Mouse (Mus musculus) midbrain, embryonic 15.5 days (tissue): ENCODE data around the gene Fbxo3. TPM values are rescaled to one million over a fixed set of nuclear protein-coding genes. Genes with fewer than 3 reads are reported as not detected.
A peak's percentile ranks its signal among the peaks of the same experiment; 100 is the strongest.
"Not testable (repeated sequence)": the region's sequence is repeated elsewhere in the genome, so short reads cannot be mapped to it uniquely, and the experiment has no call there.

Experiments used
- ATAC-seq: fragments of 200-750 bp; cut with Nextera tagmentation; replicated peaks from 2 replicates; pipeline ENCODE4 v1.8.0; 2017; ENCODE audit warnings: moderate TSS enrichment
- H3K27ac ChIP-seq: fragments of 300-500 bp; sonication (generic); 2 replicates; pipeline ENCODE4 v1.5.1; 2015; ENCODE audit warnings: mild to moderate bottlenecking, inconsistent platforms
- H3K27me3 ChIP-seq: fragments of 300-500 bp; sonication (generic); replicated peaks from 2 replicates; pipeline ENCODE4 v1.6.1; 2015; ENCODE audit warnings: inconsistent platforms
- H3K36me3 ChIP-seq: fragments of 300-500 bp; sonication (generic); replicated peaks from 2 replicates; pipeline ENCODE4 v1.6.1; 2015; ENCODE audit warnings: inconsistent platforms
- H3K4me1 ChIP-seq: fragments of 300-500 bp; sonication (generic); 2 replicates; pipeline ENCODE4 v1.6.1; 2015; ENCODE audit warnings: inconsistent platforms
- H3K4me2 ChIP-seq: fragments of 300-500 bp; sonication (generic); 2 replicates; pipeline ENCODE4 v1.6.1; 2015; ENCODE audit warnings: inconsistent platforms, mild to moderate bottlenecking, moderate library complexity
- H3K4me3 ChIP-seq: fragments of 300-500 bp; sonication (generic); 2 replicates; pipeline ENCODE4 v1.5.1; 2015; ENCODE audit warnings: mild to moderate bottlenecking, inconsistent platforms
- H3K9ac ChIP-seq: fragments of 300-500 bp; sonication (generic); 2 replicates; pipeline ENCODE4 v1.6.1; 2015; ENCODE audit warnings: mild to moderate bottlenecking, inconsistent platforms
- H3K9me3 ChIP-seq: fragments of 300-500 bp; sonication (generic); 2 replicates; pipeline ENCODE4 v1.6.1; 2016; ENCODE audit warnings: inconsistent platforms
- WGBS: fragments of 180-500 bp; shearing (Covaris S2); methylation state at CpG from one replicate; pipeline ENCODE4 v1.1.7; 2015; ENCODE audit warnings: mixed read lengths; 5-methylcytosine and 5-hydroxymethylcytosine counted together
- polyA plus RNA-seq: library from polyadenylated mRNA; unstranded; fragments of >200 nt; fragmentation: Nextera tagmentation; extraction: Ambion mirVana; gene quantifications from 2 replicates; pipeline ENCODE4 v1.2.1, GENCODE M21; 2015

The Fbxo3 gene
- 73.4 and 76.2 TPM in 2 replicates for polyA plus RNA-seq

GRCm38 (mm10) chr2:104027458-104028138 lies at the start of gene Fbxo3:
Gene Fbxo3, plus strand, starts transcription at chr2:104027721.
- Histone ChIP-seq H3K27me3 (no peaks in the 10 kb centered on the region), H3K4me1 (peaks cover 28% of the 10 kb centered on the region), H3K9me3 (no peaks in the 10 kb centered on the region), H3K27ac (peak within 1 kb of the TSS; percentile 76), H3K36me3 (0 out of 2 replicates have a peak, but pooled peaks cover 3% of the 10 kb centered on the region), H3K9ac (peak within 1 kb of the TSS; percentile 85), H3K4me3 (peak within 1 kb of the TSS; percentile 92), H3K4me2 (peak within 1 kb of the TSS; percentile 88)
- WGBS, result under 1% methylated on average over 44 of the region's 44 CpGs
- ATAC-seq, result peak; percentile 97

- no peaks in the 10 kb centered on the region for H3K27me3 ChIP-seq
- H3K9me3 ChIP-seq, result no peaks in the 10 kb centered on the region
- H3K9ac ChIP-seq, result no peak overlapping the region
- H3K4me3 ChIP-seq, result no peak overlapping the region
- H3K27ac ChIP-seq, result no peak overlapping the region
- peaks cover 16% of the 10 kb centered on the region for H3K4me1 ChIP-seq
- WGBS, result 5% methylated on average over 5 of the region's 5 CpGs
- peak; percentile 84 for ATAC-seq
- H3K36me3 ChIP-seq, result no peaks in the 10 kb centered on the region
- no peak overlapping the region for H3K4me2 ChIP-seq
These were observed 45.3 kb upstream of the Fbxo3 start for GRCm38 (mm10) chr2:103982250-103982649.

- 80% methylated on average over 10 of the region's 10 CpGs for WGBS
- H3K9ac ChIP-seq, result no peak overlapping the region
- peaks cover 7% of the 10 kb centered on the region for H3K4me1 ChIP-seq
- no peaks in the 10 kb centered on the region for H3K9me3 ChIP-seq
- H3K4me2 ChIP-seq, result no peak overlapping the region
- H3K4me3 ChIP-seq, result no peak overlapping the region
- H3K27ac ChIP-seq, result no peak overlapping the region
- no peaks in the 10 kb centered on the region for H3K27me3 ChIP-seq
- no peak for ATAC-seq
- H3K36me3 ChIP-seq, result no peaks in the 10 kb centered on the region
These were observed 44.4 kb upstream of the Fbxo3 start for GRCm38 (mm10) chr2:103983146-103983545.

GRCm38 (mm10) chr2:103987595-103987994 lies 39.9 kb upstream of the Fbxo3 start:
- not testable (repeated sequence) for H3K9me3 ChIP-seq, H3K4me1 ChIP-seq, H3K9ac ChIP-seq, H3K4me2 ChIP-seq, ATAC-seq, H3K36me3 ChIP-seq, H3K27me3 ChIP-seq, H3K27ac ChIP-seq, H3K4me3 ChIP-seq
- WGBS, result 82% methylated on average over 8 of the region's 8 CpGs

GRCm38 (mm10) chr2:103989724-103990123 lies 37.8 kb upstream of the Fbxo3 start:
- Histone ChIP-seq H3K27ac (no peak overlapping the region), H3K36me3 (no peaks in the 10 kb centered on the region), H3K27me3 (no peaks in the 10 kb centered on the region), H3K4me3 (no peak overlapping the region), H3K4me1 (peaks cover 14% of the 10 kb centered on the region), H3K4me2 (no peak overlapping the region), H3K9ac (no peak overlapping the region), H3K9me3 (no peaks in the 10 kb centered on the region)
- WGBS, result 86% methylated on average over 6 of the region's 6 CpGs
- ATAC-seq, result no peak

DNA sequence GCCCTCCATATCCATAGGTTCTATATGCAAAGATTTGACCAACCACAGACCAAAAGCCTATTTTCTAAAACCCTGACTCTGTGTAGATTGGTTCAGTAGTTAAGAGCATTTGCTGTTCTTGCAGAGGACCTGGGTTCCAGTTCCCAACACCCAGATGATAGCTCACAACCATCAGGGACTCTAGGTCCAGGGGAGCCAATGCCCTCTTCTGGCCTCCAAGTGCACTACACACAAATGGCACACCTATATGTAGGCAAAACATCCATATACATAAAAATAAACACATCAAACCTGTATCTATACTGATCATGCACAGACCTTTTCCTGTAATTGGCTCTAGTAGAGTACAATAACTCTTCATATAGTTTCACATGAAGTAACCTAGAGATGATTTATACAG lies 36.2 kb upstream of the Fbxo3 start:
- H3K27me3 ChIP-seq, result no peaks in the 10 kb centered on the region
- H3K4me2 ChIP-seq, result no peak overlapping the region
- peaks cover 14% of the 10 kb centered on the region for H3K4me1 ChIP-seq
- H3K9me3 ChIP-seq, result no peaks in the 10 kb centered on the region
- H3K36me3 ChIP-seq, result no peaks in the 10 kb centered on the region
- no peak for ATAC-seq
- no peak overlapping the region for H3K9ac ChIP-seq
- no peak overlapping the region for H3K27ac ChIP-seq
- no peak overlapping the region for H3K4me3 ChIP-seq

GRCm38 (mm10) chr2:103992162-103992561 lies 35.4 kb upstream of the Fbxo3 start:
- Histone ChIP-seq H3K36me3 (no peaks in the 10 kb centered on the region), H3K27me3 (no peaks in the 10 kb centered on the region), H3K9ac (peak overlapping the region; percentile 37; the same call in 1 of the 2 replicates), H3K4me1 (peaks cover 14% of the 10 kb centered on the region), H3K27ac (peak overlapping the region; percentile 77), H3K9me3 (no peaks in the 10 kb centered on the region), H3K4me3 (peak overlapping the region; percentile 11; the same call in 1 of the 2 replicates), H3K4me2 (peak overlapping the region; percentile 36)
- 47% methylated on average over 9 of the region's 9 CpGs for WGBS
- ATAC-seq, result peak; percentile 75

DNA sequence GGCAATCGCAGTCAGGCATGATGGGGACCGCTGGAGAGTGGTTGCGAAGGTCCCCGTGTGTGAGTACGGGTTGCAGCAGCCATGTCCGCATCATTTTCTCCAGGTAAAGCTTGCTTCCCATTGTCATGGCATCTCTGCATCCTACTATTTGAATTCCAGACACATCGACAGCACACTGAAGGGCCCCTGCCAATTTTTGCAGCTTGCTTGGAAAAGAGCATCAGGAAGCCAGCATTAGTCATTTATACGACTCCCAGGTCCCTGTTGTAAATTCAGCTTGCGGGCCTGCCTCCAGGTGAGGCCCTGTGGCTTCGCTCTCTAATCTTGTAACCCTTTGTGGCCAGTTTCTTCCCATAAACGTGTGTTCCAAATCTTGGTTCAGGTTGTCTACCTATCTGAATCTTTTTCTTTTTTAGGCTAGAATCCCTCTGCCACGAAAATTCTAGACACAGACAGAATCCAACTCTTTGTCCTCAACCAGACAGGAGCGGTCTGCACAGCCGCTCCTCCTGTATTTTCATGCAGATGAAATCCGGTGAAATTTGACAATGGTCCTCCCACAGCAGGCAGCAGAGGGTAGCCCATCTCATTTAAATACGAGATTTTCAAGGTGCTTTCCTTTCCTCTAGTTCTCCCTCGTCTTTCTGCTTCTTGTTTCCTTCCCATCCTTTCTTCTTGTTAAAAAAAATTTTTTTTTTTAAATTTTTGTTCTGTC lies 34.7 kb upstream of the Fbxo3 start:
- no peaks in the 10 kb centered on the region for H3K9me3 ChIP-seq
- H3K4me2 ChIP-seq, result peak overlapping the region; percentile 36
- peak; percentile 85 for ATAC-seq
- 13% methylated on average over 17 of the region's 17 CpGs for WGBS
- H3K36me3 ChIP-seq, result no peaks in the 10 kb centered on the region
- H3K27ac ChIP-seq, result peak overlapping the region; percentile 77
- H3K4me1 ChIP-seq, result peaks cover 14% of the 10 kb centered on the region
- H3K9ac ChIP-seq, result peak overlapping the region; percentile 37
- peak overlapping the region; percentile 11; the same call in 1 of the 2 replicates for H3K4me3 ChIP-seq
- H3K27me3 ChIP-seq, result no peaks in the 10 kb centered on the region

DNA sequence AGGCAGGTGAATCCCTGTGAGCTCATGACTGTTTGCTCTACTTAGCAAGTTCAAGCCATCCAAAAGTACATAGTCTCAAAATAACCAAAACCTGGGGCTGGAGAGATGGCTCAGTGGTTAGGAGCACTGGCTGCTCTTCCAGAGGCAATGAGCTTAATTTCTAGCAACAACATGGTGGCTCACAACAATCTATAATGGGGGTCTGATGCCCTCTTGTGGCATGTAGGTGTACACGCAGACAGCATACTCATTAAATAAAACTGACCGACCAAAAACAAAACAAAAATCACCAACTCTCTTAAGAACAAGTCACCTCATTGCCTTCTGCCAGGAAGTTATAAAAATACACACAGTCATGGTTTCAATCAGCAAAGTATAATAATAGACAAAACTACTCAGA lies 26.4 kb upstream of the Fbxo3 start:
- H3K9ac ChIP-seq, result no peak overlapping the region
- H3K27ac ChIP-seq, result no peak overlapping the region
- H3K4me3 ChIP-seq, result no peak overlapping the region
- WGBS, result 29% methylated on average over 2 of the region's 2 CpGs
- no peak overlapping the region for H3K4me2 ChIP-seq
- no peak for ATAC-seq
- H3K27me3 ChIP-seq, result no peaks in the 10 kb centered on the region; the same call in 1 of the 2 replicates
- no peaks in the 10 kb centered on the region for H3K9me3 ChIP-seq
- H3K4me1 ChIP-seq, result no peaks in the 10 kb centered on the region
- no peaks in the 10 kb centered on the region for H3K36me3 ChIP-seq

DNA sequence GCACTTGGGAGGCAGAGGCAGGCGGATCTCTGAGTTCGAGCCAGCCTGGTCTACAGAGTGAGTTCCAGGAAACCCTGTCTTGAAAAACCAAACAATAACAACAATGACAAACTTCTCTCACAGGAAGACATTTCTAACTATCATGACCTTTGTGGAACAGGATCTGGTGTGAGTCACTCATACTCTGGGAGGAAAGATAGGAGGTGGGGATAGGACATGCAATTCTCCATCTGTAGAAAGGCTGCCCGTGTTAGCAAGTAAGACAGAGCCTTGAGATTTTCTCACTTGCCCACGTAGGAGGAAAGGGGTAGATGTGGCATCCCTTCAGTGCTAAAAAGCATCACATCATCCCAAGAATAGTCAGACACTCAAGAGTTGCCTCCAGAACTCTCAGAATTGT lies 25.7 kb upstream of the Fbxo3 start:
- 86% methylated on average over 4 of the region's 4 CpGs for WGBS

DNA sequence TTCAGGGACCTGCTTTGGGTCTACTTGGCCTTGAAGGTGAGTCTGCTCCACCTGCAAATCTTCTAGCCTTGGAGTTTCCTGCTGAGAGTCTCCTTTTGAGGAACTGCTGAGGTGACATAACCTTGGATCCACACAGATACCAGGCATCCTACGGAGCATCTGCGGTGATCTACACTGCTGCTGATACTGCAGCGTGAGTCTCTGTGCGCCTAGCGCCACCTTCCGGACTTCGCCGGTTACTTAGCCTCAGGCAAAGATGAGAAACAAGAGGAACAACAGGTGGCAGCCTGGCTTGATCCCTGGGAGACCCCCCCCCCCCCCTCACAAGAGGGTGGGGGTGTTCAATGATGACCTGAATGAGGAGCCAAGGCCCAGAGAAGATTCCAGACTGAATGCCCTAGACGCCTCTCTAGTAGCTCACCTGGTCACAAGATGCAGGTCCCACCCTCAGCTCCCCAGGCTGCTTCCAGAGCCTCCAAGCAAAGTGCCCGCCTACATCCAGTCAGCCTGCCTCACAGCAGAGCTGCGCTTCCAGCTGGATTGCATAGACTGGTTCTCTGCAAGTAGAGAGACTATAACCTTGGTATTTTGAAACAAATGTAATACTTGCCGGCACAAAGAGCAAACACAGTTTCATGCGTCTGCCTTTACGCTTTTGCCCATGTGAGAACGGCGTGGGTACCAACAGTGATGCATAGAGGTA lies 24.7 kb upstream of the Fbxo3 start:
- ATAC-seq, result no peak

More for the DNA sequence above, 25.7 kb upstream of the Fbxo3 start:
- Histone ChIP-seq H3K27me3 (no peaks in the 10 kb centered on the region; the same call in 1 of the 2 replicates), H3K36me3 (no peaks in the 10 kb centered on the region), H3K4me2 (no peak overlapping the region), H3K4me1 (no peaks in the 10 kb centered on the region), H3K4me3 (no peak overlapping the region), H3K9me3 (no peaks in the 10 kb centered on the region), H3K9ac (no peak overlapping the region), H3K27ac (no peak overlapping the region)
- ATAC-seq, result no peak

DNA sequence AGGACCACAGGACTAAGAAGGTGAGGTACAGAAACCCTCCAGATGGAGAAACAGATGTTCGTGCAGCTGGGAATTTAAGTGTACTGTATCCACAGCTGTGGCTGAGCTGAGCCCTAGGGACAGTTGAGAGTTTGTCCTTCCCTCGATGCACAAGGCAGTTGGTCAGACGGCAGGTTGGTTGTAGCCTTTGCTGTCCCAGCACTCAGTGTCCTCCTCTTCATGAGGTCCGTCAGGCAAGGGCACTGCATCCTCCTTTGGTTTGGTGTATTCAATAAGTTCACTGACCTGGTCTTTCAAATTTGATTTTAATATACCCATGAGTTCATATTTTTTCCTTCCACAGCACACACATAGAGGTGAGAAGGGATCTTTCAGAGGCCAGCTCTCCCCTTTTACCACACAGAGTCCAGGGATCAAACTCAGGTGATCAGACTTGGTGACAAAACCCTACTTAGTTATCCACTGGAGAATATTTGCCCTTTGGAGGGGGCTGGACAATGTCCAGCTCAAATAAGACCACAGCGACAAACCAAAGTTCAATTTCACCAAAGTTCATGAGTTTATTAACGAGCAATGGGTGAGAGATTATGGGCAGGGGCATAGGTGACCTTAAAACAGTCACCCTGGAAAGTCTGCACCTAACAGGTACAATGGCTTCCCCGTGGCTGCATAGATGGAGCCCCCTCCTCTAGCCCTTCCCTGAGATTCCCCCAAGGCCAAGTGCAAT lies 19.6 kb upstream of the Fbxo3 start:
- no peak for ATAC-seq
- H3K27me3 ChIP-seq, result no peaks in the 10 kb centered on the region; the same call in 1 of the 2 replicates
- WGBS, result 89% methylated on average over 7 of the region's 7 CpGs
- no peak overlapping the region for H3K4me2 ChIP-seq
- no peak overlapping the region for H3K27ac ChIP-seq
- H3K9ac ChIP-seq, result no peak overlapping the region
- no peaks in the 10 kb centered on the region for H3K36me3 ChIP-seq
- H3K4me1 ChIP-seq, result no peaks in the 10 kb centered on the region
- no peaks in the 10 kb centered on the region for H3K9me3 ChIP-seq
- no peak overlapping the region for H3K4me3 ChIP-seq

More for the DNA sequence above, 24.7 kb upstream of the Fbxo3 start:
- Histone ChIP-seq H3K36me3 (no peaks in the 10 kb centered on the region), H3K27me3 (no peaks in the 10 kb centered on the region; the same call in 1 of the 2 replicates), H3K9me3 (no peaks in the 10 kb centered on the region), H3K4me3 (no peak overlapping the region), H3K4me1 (no peaks in the 10 kb centered on the region), H3K4me2 (no peak overlapping the region), H3K9ac (no peak overlapping the region), H3K27ac (no peak overlapping the region)
- whole genome bisulfite sequencing, result 34% methylated on average over 16 of the region's 16 CpGs
